Mouse (Mus musculus) E14TG2a.4 (cell line): Measurements from ENCODE around the gene Scn4a.

Experiments
- H3K27me3 ChIP-seq: 2 replicates; pipeline ENCODE4 v1.6.1; 2014; ENCODE audit warnings: low read length, control low read depth; ENCODE audit not compliant: insufficient read depth
- H3K36me3 ChIP-seq: 2 replicates; pipeline ENCODE4 v1.6.1; 2014; ENCODE audit warnings: low read length, control low read depth; ENCODE audit not compliant: insufficient read depth
- H3K4me1 ChIP-seq: replicated peaks from 2 replicates; pipeline ENCODE4 v1.6.1; 2014; ENCODE audit warnings: low read depth, low read length, control low read depth
- H3K4me3 ChIP-seq: replicated peaks from 2 replicates; pipeline ENCODE4 v1.5.1; 2014; ENCODE audit warnings: mild to moderate bottlenecking, low read length
- H3K9me3 ChIP-seq: 2 replicates; pipeline ENCODE4 v1.6.1; 2014; ENCODE audit warnings: low read length, control low read depth
- CTCF ChIP-seq: conservative IDR thresholded peaks from 2 replicates; pipeline ENCODE4 v1.5.1; 2014; ENCODE audit warnings: low read length
- NANOG ChIP-seq: IDR thresholded peaks from 2 replicates; pipeline ENCODE4 v1.6.1; 2014; ENCODE audit warnings: borderline replicate concordance, low read length, mixed read lengths
- POU5F1 ChIP-seq: IDR thresholded peaks from 2 replicates; pipeline ENCODE4 v1.6.1; 2014; ENCODE audit warnings: low read length, borderline replicate concordance

Gene Scn4a

GRCm38 (mm10) chr11:106274374-106274773 lies 78.7 kb downstream of the Scn4a start:
- H3K9me3 ChIP-seq, result no peaks in the 10 kb centered on the region
- TF ChIP-seq NANOG, result no peak
- no peak for TF ChIP-seq POU5F1
- no peak for TF ChIP-seq CTCF
- peaks cover 33% of the 10 kb centered on the region for H3K27me3 ChIP-seq
- peaks cover 8% of the 10 kb centered on the region for H3K36me3 ChIP-seq
- peaks cover 57% of the 10 kb centered on the region for H3K4me1 ChIP-seq
- H3K4me3 ChIP-seq, result peak overlapping the region; percentile 74

- peak overlapping the region; percentile 74 for H3K4me3 ChIP-seq
- no peak for TF ChIP-seq NANOG
- TF ChIP-seq POU5F1, result no peak
- TF ChIP-seq CTCF, result no peak
- H3K27me3 ChIP-seq, result peaks cover 32% of the 10 kb centered on the region
- H3K9me3 ChIP-seq, result no peaks in the 10 kb centered on the region
- peaks cover 62% of the 10 kb centered on the region for H3K4me1 ChIP-seq
- peaks cover 8% of the 10 kb centered on the region for H3K36me3 ChIP-seq
Observed at GRCm38 (mm10) chr11:106273811-106274210, 79.3 kb downstream of the Scn4a start.

GRCm38 (mm10) chr11:106273311-106273684 lies 79.8 kb downstream of the Scn4a start:
- no peaks in the 10 kb centered on the region for H3K9me3 ChIP-seq

GRCm38 (mm10) chr11:106272644-106273310 lies 80.3 kb downstream of the Scn4a start, which contains the start of gene Smarcd2:
Smarcd2 (minus strand) TSS chr11:106272972.
- no peaks in the 10 kb centered on the region for H3K9me3 ChIP-seq
- H3K36me3 ChIP-seq, result peaks cover 13% of the 10 kb centered on the region
- TF ChIP-seq NANOG (no peak), POU5F1 (no peak), CTCF (no peak)
- peak within 1 kb of the TSS; percentile 96 for H3K4me3 ChIP-seq
- peaks cover 73% of the 10 kb centered on the region for H3K4me1 ChIP-seq
- peaks cover 22% of the 10 kb centered on the region for H3K27me3 ChIP-seq

More at GRCm38 (mm10) chr11:106273311-106273684, 79.8 kb downstream of the Scn4a start:
- H3K36me3 ChIP-seq, result peaks cover 10% of the 10 kb centered on the region
- H3K4me1 ChIP-seq, result peaks cover 68% of the 10 kb centered on the region
- peak overlapping the region; percentile 74 for H3K4me3 ChIP-seq
- no peak for TF ChIP-seq POU5F1
- no peak for TF ChIP-seq NANOG
- no peak for TF ChIP-seq CTCF
- peaks cover 27% of the 10 kb centered on the region for H3K27me3 ChIP-seq

- Histone ChIP-seq H3K4me3 (peak overlapping the region; percentile 96), H3K9me3 (no peaks in the 10 kb centered on the region), H3K4me1 (peaks cover 80% of the 10 kb centered on the region), H3K27me3 (peaks cover 14% of the 10 kb centered on the region), H3K36me3 (peaks cover 21% of the 10 kb centered on the region)
- TF ChIP-seq NANOG (no peak), CTCF (no peak), POU5F1 (no peak)
Observed at GRCm38 (mm10) chr11:106271794-106272643, 81.1 kb downstream of the Scn4a start.

GRCm38 (mm10) chr11:106271131-106271793 lies 81.8 kb downstream of the Scn4a start:
- Histone ChIP-seq H3K9me3 (no peaks in the 10 kb centered on the region), H3K36me3 (peaks cover 28% of the 10 kb centered on the region), H3K27me3 (peaks cover 6% of the 10 kb centered on the region), H3K4me3 (peak overlapping the region; percentile 96), H3K4me1 (peaks cover 83% of the 10 kb centered on the region)
- TF ChIP-seq CTCF (no peak), NANOG (no peak), POU5F1 (no peak)

GRCm38 (mm10) chr11:106269060-106269431 lies 84.0 kb downstream of the Scn4a start:
- Histone ChIP-seq H3K4me1 (peaks cover 71% of the 10 kb centered on the region), H3K36me3 (peaks cover 51% of the 10 kb centered on the region), H3K4me3 (peak overlapping the region; percentile 35; the same call in 1 of the 2 replicates), H3K27me3 (no peaks in the 10 kb centered on the region), H3K9me3 (no peaks in the 10 kb centered on the region)
- no peak for TF ChIP-seq NANOG
- TF ChIP-seq CTCF, result no peak
- TF ChIP-seq POU5F1, result no peak
